Mouse (Mus musculus): ENCODE measurements around the gene Ralgapa1. TPM values are rescaled to one million over a fixed set of nuclear protein-coding genes. Genes with fewer than 3 reads are reported as not detected.

The Ralgapa1 gene
- polyA plus RNA-seq, 1 experiment from 2014 or later, result 20.3 TPM

DNA sequence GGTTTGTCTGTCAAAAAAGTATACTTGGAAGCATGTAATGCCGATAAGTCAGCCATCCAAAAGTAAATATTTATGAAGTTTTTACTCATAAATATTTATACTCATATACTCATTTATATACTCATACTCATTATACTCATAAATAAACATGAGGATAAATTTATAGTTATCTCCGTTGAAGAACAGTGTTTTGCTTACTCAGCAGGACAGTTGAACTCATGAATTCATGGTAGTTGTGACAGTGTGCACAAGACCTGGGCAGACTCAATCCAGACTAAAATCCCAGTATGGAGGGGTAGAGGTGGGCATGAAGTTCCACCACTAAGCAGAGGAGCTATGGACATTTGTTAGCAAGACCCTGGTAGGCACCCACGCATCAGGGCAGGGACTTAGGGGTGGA lies 16.5 kb upstream of the Ralgapa1 start:
- no peak overlapping the region for H3K27ac ChIP-seq (ENCODE audit: low read depth)
- H3K36me3 ChIP-seq (ENCODE audit: control insufficient read depth, insufficient read depth, low read length), result peaks cover 12% of the 10 kb centered on the region
- H3K4me2 ChIP-seq (ENCODE audit: low read length), result peak overlapping the region; percentile 74
- DNase-seq (ENCODE audit: low spot score), result no peak
- WGBS, result 61% methylated on average over 3 of the region's 3 CpGs
- no peak for ATAC-seq (replicated peaks; ENCODE audit: low FRiP score, low TSS enrichment, low read depth)
- peaks cover 4% of the 10 kb centered on the region; the same call in 1 of the 2 replicates for H3K4me1 ChIP-seq (replicated peaks; ENCODE audit: control insufficient read depth, insufficient read depth, low read length)
- H3K9me3 ChIP-seq (ENCODE audit: control insufficient read depth, low read length), result no peaks in the 10 kb centered on the region
- no peak overlapping the region; the same call in 1 of the 2 replicates for H3K9ac ChIP-seq (ENCODE audit: low read length)
- no peaks in the 10 kb centered on the region for H3K27me3 ChIP-seq (replicated peaks; ENCODE audit: control insufficient read depth, insufficient read depth, low read length)
- H3K4me3 ChIP-seq (ENCODE audit: low read depth, low read length), result no peak overlapping the region

DNA sequence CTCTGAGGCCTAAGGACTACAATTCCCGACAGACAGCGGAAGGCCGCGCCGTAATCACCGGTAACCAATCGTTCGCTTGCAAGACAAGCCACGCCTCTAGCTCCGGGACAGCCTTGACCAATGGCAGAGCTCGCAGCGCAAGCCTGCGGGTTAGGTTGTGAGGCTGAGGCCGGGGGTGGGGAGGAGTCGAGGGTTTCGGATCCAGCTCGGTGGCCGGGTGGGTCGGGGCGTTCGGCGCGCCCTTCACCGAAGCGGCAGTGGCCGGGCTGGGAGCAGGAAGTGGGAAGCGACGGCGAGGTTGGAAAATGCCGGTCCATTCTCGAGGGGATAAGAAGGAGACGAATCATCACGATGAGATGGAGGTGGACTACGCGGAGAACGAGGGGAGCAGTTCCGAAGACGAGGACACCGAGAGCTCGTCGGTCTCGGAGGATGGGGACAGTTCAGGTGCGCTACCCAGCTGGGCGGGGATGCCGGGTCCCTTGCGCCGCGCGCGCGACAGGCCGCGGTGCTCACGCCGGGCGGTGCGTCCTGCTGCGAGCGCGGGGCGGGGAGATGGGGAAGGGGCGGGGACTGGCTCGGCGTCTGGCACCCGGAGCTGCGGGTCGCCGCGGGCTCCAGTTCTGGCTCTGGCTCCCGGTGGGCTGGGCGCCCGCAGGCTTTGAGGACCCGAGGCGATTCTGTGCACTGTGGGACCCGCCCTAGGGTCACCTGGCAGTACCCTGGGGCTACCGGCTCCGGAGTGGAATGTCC lies 15.4 kb upstream of the Ralgapa1 start, which contains the start of gene Brms1l:
Gene Brms1l (plus strand): TSS at position 126 of the 753 bp plus-strand sequence.
- peaks cover 4% of the 10 kb centered on the region; the same call in 1 of the 2 replicates for H3K4me1 ChIP-seq (replicated peaks; ENCODE audit: control insufficient read depth, insufficient read depth, low read length)
- under 1% methylated on average over 73 of the region's 77 CpGs for WGBS

DNA sequence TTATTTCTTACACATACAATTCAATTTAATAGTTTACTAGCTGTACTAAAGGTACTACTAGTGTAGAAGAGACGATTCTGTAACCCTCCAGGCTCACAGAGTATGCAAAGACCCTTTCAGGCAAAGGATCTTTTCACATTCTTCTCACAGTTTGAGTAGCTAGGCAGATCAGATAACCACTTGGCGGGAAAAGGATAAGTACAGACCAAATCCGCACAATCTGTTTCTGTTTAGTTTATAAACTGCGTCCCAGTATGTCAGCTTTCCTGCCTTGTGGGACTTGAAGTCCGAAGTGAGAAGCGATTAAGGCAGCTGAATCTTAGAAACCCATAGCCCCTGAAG lies 14.9 kb upstream of the Ralgapa1 start:
- Histone ChIP-seq H3K4me1 (replicated peaks; ENCODE audit: control insufficient read depth, insufficient read depth, low read length) (peaks cover 4% of the 10 kb centered on the region; the same call in 1 of the 2 replicates), H3K4me2 (ENCODE audit: low read length) (peak overlapping the region; percentile 48), H3K9ac (ENCODE audit: low read length) (peak overlapping the region; percentile 41), H3K4me3 (ENCODE audit: low read depth, low read length) (peak overlapping the region; percentile 84), H3K27ac (ENCODE audit: low read depth) (peak overlapping the region; percentile 74; the same call in 1 of the 2 replicates), H3K36me3 (ENCODE audit: control insufficient read depth, insufficient read depth, low read length) (no peaks in the 10 kb centered on the region), H3K9me3 (ENCODE audit: control insufficient read depth, low read length) (no peaks in the 10 kb centered on the region), H3K27me3 (replicated peaks; ENCODE audit: control insufficient read depth, insufficient read depth, low read length) (no peaks in the 10 kb centered on the region)
- WGBS, result 0% methylated on average over 6 of the region's 6 CpGs
- no peak for ATAC-seq (replicated peaks; ENCODE audit: low FRiP score, low TSS enrichment, low read depth)
- DNase-seq (ENCODE audit: low spot score), result no peak

More for the DNA sequence above, 15.4 kb upstream of the Ralgapa1 start, which contains the start of gene Brms1l:
- no peaks in the 10 kb centered on the region for H3K27me3 ChIP-seq (replicated peaks; ENCODE audit: control insufficient read depth, insufficient read depth, low read length)
- ATAC-seq (replicated peaks; ENCODE audit: low FRiP score, low TSS enrichment, low read depth), result peak; percentile 99
- H3K9me3 ChIP-seq (ENCODE audit: control insufficient read depth, low read length), result no peaks in the 10 kb centered on the region
- peak within 1 kb of the TSS; percentile 74 for H3K4me2 ChIP-seq (ENCODE audit: low read length)
- H3K36me3 ChIP-seq (ENCODE audit: control insufficient read depth, insufficient read depth, low read length), result 0 out of 2 replicates have a peak, but pooled peaks cover under 1% of the 10 kb centered on the region
- peak within 1 kb of the TSS; percentile 80 for H3K9ac ChIP-seq (ENCODE audit: low read length)
- H3K27ac ChIP-seq (ENCODE audit: low read depth), result peak within 1 kb of the TSS; percentile 94
- H3K4me3 ChIP-seq (ENCODE audit: low read depth, low read length), result peak within 1 kb of the TSS; percentile 84
- DNase-seq (ENCODE audit: low spot score), result peak; percentile 94

DNA sequence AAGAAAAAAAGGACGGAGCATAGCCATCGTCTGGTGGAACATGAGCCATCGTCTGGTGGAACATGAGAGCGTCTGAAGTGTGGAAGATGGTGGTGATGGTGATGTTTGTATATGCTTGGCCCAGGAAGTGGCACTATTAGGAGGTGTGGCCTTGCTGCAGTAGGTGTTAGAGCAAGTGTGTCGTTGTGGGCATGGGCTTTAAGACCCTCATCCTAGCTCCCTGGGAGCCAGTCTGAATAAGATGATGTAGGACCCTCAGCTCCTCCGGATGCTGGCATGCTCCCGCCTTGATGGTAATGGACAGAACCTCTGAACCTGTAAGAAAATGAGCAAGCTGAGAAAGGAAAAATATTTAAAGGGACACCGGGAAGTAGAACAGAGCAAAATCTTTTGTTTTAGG lies 13.9 kb upstream of the Ralgapa1 start:
- Histone ChIP-seq H3K27ac (ENCODE audit: low read depth) (no peak overlapping the region), H3K9ac (ENCODE audit: low read length) (no peak overlapping the region), H3K27me3 (replicated peaks; ENCODE audit: control insufficient read depth, insufficient read depth, low read length) (no peaks in the 10 kb centered on the region), H3K4me1 (replicated peaks; ENCODE audit: control insufficient read depth, insufficient read depth, low read length) (peaks cover 4% of the 10 kb centered on the region; the same call in 1 of the 2 replicates), H3K4me2 (ENCODE audit: low read length) (no peak overlapping the region), H3K9me3 (ENCODE audit: control insufficient read depth, low read length) (no peaks in the 10 kb centered on the region), H3K4me3 (ENCODE audit: low read depth, low read length) (no peak overlapping the region), H3K36me3 (ENCODE audit: control insufficient read depth, insufficient read depth, low read length) (no peaks in the 10 kb centered on the region)
- ATAC-seq (replicated peaks; ENCODE audit: low FRiP score, low TSS enrichment, low read depth), result no peak
- WGBS, result 79% methylated on average over 8 of the region's 8 CpGs
- DNase-seq (ENCODE audit: low spot score), result no peak

DNA sequence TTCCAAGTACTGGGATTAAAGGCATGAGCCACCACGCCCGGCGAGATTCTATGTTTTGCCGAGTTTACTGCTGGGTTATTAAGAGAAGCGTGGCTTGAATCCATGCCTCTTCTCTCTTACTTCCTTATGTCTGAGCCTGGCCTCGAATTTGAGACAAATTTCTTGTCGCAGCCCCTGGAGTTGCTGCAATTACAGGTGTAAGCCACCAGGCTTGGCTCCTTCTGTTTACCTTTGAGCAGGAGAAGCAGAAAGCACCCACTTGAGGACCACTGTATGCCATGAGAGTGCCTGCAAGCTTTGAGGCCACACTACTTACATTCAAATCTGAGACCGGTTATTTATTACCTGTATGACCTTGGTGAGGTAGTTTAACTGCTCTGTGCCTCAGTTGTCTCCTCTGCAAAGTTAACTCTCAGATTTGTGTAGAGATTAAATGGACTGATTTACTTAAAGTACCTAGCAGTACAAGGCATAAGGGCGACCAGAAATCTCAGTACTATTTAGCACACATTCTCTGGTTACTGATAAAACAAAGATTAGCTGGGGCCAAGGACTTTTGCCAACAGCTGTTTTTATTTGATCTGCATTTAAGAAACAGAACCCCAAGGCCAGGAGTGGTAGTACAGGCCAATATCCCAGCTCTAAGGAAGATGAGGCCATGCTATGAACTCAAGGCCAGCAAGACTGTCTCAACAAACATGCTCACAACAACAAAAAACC lies 13.1 kb upstream of the Ralgapa1 start:
- 59% methylated on average over 9 of the region's 9 CpGs for WGBS
- peaks cover 4% of the 10 kb centered on the region; the same call in 1 of the 2 replicates for H3K4me1 ChIP-seq (replicated peaks; ENCODE audit: control insufficient read depth, insufficient read depth, low read length)
- no peak for DNase-seq (ENCODE audit: low spot score)
- H3K9me3 ChIP-seq (ENCODE audit: control insufficient read depth, low read length), result no peaks in the 10 kb centered on the region
- no peak overlapping the region for H3K27ac ChIP-seq (ENCODE audit: low read depth)
- ATAC-seq (replicated peaks; ENCODE audit: low FRiP score, low TSS enrichment, low read depth), result no peak
- H3K9ac ChIP-seq (ENCODE audit: low read length), result no peak overlapping the region
- no peaks in the 10 kb centered on the region for H3K27me3 ChIP-seq (replicated peaks; ENCODE audit: control insufficient read depth, insufficient read depth, low read length)
- no peak overlapping the region for H3K4me2 ChIP-seq (ENCODE audit: low read length)
- H3K36me3 ChIP-seq (ENCODE audit: control insufficient read depth, insufficient read depth, low read length), result no peaks in the 10 kb centered on the region
- no peak overlapping the region for H3K4me3 ChIP-seq (ENCODE audit: low read depth, low read length)

DNA sequence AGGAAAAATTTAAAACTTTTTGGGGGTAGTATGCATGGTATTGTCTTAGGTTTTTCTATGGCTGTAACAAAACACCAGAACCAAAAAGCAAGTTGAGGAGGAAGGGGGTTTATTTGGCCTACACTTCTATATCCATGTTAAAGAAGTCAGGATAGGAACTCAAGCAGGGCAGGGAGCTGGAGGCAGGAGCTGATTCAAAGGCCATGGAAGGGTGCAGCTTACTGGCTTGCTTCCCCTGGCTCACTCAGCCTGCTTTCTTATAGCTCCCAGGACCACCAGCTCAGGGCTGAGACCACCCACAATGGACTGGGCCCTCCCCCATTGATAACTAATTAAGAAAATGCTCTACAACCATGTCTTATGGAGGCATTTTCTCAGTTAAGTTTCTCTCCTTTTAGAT lies 12.0 kb upstream of the Ralgapa1 start:
- H3K27ac ChIP-seq (ENCODE audit: low read depth), result no peak overlapping the region
- H3K4me3 ChIP-seq (ENCODE audit: low read depth, low read length), result no peak overlapping the region
- H3K4me1 ChIP-seq (replicated peaks; ENCODE audit: control insufficient read depth, insufficient read depth, low read length), result peaks cover 4% of the 10 kb centered on the region; the same call in 1 of the 2 replicates
- no peaks in the 10 kb centered on the region for H3K27me3 ChIP-seq (replicated peaks; ENCODE audit: control insufficient read depth, insufficient read depth, low read length)
- H3K9me3 ChIP-seq (ENCODE audit: control insufficient read depth, low read length), result no peaks in the 10 kb centered on the region
- H3K36me3 ChIP-seq (ENCODE audit: control insufficient read depth, insufficient read depth, low read length), result no peaks in the 10 kb centered on the region
- DNase-seq (ENCODE audit: low spot score) (no peak), ATAC-seq (replicated peaks; ENCODE audit: low FRiP score, low TSS enrichment, low read depth) (no peak)
- no peak overlapping the region for H3K4me2 ChIP-seq (ENCODE audit: low read length)
- H3K9ac ChIP-seq (ENCODE audit: low read length), result no peak overlapping the region

DNA sequence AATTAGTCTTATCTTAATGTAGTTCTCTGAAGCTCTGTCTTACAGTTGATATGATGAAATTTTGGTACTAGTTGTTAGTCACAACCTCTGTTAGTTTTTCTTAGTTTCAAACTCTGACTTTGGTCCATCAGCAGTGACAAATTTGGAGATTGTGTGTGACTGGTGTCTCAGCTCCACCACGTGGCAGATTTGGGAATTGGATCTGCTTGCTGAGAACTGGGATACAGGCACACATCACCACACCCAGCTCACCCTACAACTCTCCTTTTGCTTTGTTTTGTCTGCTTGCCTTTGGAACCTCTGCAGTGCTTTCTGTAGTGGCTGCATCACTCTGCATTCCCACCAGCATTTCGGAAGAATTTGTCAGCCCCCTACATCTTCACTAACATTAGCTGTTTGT lies 10.1 kb upstream of the Ralgapa1 start:
- no peak overlapping the region for H3K9ac ChIP-seq (ENCODE audit: low read length)
- H3K36me3 ChIP-seq (ENCODE audit: control insufficient read depth, insufficient read depth, low read length), result no peaks in the 10 kb centered on the region
- H3K9me3 ChIP-seq (ENCODE audit: control insufficient read depth, low read length), result no peaks in the 10 kb centered on the region
- peak; percentile 77 for DNase-seq (ENCODE audit: low spot score)
- no peak overlapping the region for H3K4me3 ChIP-seq (ENCODE audit: low read depth, low read length)
- no peaks in the 10 kb centered on the region for H3K4me1 ChIP-seq (replicated peaks; ENCODE audit: control insufficient read depth, insufficient read depth, low read length)
- H3K4me2 ChIP-seq (ENCODE audit: low read length), result no peak overlapping the region
- WGBS, result 25% methylated on average over 2 of the region's 2 CpGs
- no peak overlapping the region for H3K27ac ChIP-seq (ENCODE audit: low read depth)
- ATAC-seq (replicated peaks; ENCODE audit: low FRiP score, low TSS enrichment, low read depth), result no peak
- no peaks in the 10 kb centered on the region for H3K27me3 ChIP-seq (replicated peaks; ENCODE audit: control insufficient read depth, insufficient read depth, low read length)

DNA sequence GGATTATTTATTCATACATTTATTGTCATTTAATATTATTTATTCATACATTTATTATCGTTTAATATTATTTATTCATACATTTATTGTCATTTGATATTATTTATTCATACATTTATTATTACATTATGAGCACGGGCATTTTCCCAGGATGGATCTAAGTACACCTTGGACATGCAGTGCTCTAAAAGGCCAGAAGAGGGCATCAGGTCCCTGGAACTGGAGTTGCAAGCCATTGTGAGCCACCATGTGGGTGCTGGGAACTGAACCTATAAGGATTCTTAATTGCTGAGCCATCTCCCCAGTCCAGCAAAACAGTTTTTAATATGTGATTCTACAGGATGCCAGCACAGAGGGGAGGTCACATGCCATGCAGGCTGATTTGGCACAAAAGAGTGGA lies 4.6 kb upstream of the Ralgapa1 start:
- Histone ChIP-seq H3K27me3 (replicated peaks; ENCODE audit: control insufficient read depth, insufficient read depth, low read length) (no peaks in the 10 kb centered on the region), H3K4me2 (ENCODE audit: low read length) (no peak overlapping the region), H3K9ac (ENCODE audit: low read length) (no peak overlapping the region), H3K36me3 (ENCODE audit: control insufficient read depth, insufficient read depth, low read length) (no peaks in the 10 kb centered on the region), H3K4me3 (ENCODE audit: low read depth, low read length) (no peak overlapping the region), H3K4me1 (replicated peaks; ENCODE audit: control insufficient read depth, insufficient read depth, low read length) (no peaks in the 10 kb centered on the region), H3K9me3 (ENCODE audit: control insufficient read depth, low read length) (0 out of 2 replicates have a peak, but pooled peaks cover 3% of the 10 kb centered on the region), H3K27ac (ENCODE audit: low read depth) (no peak overlapping the region)
- no peak for ATAC-seq (replicated peaks; ENCODE audit: low FRiP score, low TSS enrichment, low read depth)
- DNase-seq (ENCODE audit: low spot score), result no peak
- WGBS, result 83% methylated on average over 2 of the region's 2 CpGs
